Mouse (Mus musculus): ENCODE data around the gene Farp1. TPM values are rescaled to one million over a fixed set of nuclear protein-coding genes. Genes with fewer than 3 reads are reported as not detected.
A peak's percentile ranks its signal among the peaks of the same experiment; 100 is the strongest.
"Not testable (repeated sequence)": the region's sequence is repeated elsewhere in the genome, so short reads cannot be mapped to it uniquely, and the experiment has no call there.

The Farp1 gene
- polyA plus RNA-seq, 1 experiment from 2014 or later: 10.8 TPM

DNA sequence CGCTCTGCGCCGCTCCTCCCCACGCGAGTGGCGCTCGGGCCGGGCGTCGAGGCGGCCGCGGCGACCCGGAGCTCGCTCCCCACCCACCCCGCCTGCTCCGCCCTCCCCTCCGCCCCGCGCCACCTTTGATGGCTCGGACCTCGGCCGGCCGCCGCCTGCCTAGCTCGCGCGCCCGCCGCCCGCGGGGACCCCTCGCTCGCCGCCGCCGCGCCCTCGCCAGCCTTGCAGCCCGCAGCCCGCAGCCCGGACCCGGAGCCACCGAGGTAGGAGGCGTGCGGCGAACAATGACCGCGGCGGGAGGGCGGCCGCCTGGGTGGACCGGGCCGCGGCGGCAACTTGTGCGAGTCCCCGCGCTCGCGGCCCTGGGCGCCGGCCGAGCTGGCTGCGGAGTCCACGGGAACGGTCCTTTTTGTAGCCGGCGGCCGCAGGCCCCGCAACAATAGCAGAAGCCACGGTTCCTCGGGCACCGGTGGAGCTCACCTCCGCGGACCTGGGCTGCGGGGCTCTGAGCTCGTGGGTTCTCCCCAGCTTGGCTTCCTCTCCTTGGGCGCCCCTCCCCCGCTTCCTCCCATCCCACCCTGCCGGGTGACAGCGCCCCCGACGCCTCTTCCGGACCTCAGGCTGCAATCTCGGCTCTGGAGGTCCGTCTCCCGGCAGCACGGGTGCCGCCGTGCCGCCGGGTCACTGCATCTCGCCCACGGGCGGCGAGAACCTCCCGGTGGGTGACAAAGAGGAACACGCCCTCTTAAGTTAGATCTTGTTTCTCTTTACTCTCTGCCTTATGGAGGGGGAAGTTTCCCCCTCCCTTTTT is 868 bp downstream of the Farp1 start:
- H3K27me3 ChIP-seq: no peaks in the 10 kb centered on the region
- ATAC-seq (replicated peaks; ENCODE audit: insufficient number of reproducible peaks, insufficient read depth, low FRiP score, low read depth): peak; percentile 76
- H3K9ac ChIP-seq: peak overlapping the region; percentile 96
- peak overlapping the region; percentile 88 for H3K27ac ChIP-seq
- no peaks in the 10 kb centered on the region for H3K36me3 ChIP-seq
- H3K4me3 ChIP-seq: peak overlapping the region; percentile 95
- peak overlapping the region; percentile 86 for H3K4me2 ChIP-seq
- no peaks in the 10 kb centered on the region for H3K9me3 ChIP-seq (replicated peaks)
- H3K4me1 ChIP-seq (replicated peaks): peaks cover 35% of the 10 kb centered on the region
- under 1% methylated on average over 92 of the region's 100 CpGs for WGBS

DNA sequence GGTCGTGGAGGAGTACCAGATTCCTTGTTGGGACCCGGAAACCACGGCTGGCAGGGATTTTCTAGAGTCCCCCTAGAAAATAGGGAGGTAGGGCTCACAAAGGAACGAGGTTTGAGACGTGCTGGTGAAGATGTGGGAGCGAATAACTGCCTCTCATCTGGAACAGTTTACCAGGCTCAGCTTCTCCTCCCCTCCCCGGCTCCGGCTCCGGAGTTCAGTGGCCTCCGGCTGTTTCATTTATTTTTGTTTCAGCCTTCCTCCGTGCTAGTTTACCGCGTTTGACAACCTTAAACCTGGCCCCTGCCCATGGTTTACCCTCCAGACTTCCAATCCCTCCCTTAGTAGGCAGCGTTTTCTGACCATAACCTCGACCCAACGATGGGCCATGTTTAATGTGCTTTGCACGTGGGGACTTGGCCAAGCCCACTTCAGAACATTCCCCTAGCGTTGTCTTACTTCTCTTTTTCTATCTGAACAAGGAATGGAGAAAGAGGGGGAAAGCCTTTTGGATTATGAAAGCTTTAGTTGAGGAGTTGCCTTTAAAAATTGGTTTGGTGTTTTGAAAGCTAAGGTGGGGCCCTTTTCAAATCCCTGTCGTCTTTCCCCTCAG is 1.7 kb downstream of the Farp1 start:
- WGBS: 2% methylated on average over 19 of the region's 19 CpGs
- no peak for ATAC-seq (replicated peaks; ENCODE audit: insufficient number of reproducible peaks, insufficient read depth, low FRiP score, low read depth)
- Histone ChIP-seq H3K27me3 (no peaks in the 10 kb centered on the region), H3K4me1 (replicated peaks) (peaks cover 35% of the 10 kb centered on the region), H3K36me3 (no peaks in the 10 kb centered on the region), H3K4me2 (peak overlapping the region; percentile 86), H3K27ac (peak overlapping the region; percentile 88), H3K9ac (peak overlapping the region; percentile 96), H3K9me3 (replicated peaks) (no peaks in the 10 kb centered on the region), H3K4me3 (peak overlapping the region; percentile 95)

DNA sequence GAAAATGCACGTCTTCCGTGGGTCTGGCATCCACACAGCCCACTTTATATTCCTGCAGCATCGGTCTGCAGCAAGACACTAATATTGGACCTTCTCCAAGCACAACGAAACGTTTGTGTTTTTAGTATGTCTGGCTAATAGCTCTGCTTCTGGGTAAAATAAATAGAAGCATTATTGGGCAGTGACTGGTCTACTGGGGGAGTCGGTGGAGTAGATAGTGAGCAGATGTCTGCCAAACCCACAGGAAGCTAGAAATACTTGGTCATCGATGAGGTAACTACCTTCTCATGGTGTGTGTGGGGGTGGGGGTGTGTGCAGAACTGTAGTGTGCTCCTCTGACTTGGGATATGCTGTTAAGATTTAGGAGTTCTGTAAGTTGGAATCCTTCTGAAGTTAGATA is 2.3 kb downstream of the Farp1 start:
- Histone ChIP-seq H3K4me1 (replicated peaks) (peaks cover 35% of the 10 kb centered on the region), H3K9ac (peak overlapping the region; percentile 96; the same call in 1 of the 2 replicates), H3K4me2 (peak overlapping the region; percentile 86), H3K27me3 (no peaks in the 10 kb centered on the region), H3K36me3 (no peaks in the 10 kb centered on the region), H3K9me3 (replicated peaks) (no peaks in the 10 kb centered on the region), H3K27ac (peak overlapping the region; percentile 88), H3K4me3 (peak overlapping the region; percentile 95)
- no peak for ATAC-seq (replicated peaks; ENCODE audit: insufficient number of reproducible peaks, insufficient read depth, low FRiP score, low read depth)
- WGBS: 18% methylated on average over 7 of the region's 7 CpGs

DNA sequence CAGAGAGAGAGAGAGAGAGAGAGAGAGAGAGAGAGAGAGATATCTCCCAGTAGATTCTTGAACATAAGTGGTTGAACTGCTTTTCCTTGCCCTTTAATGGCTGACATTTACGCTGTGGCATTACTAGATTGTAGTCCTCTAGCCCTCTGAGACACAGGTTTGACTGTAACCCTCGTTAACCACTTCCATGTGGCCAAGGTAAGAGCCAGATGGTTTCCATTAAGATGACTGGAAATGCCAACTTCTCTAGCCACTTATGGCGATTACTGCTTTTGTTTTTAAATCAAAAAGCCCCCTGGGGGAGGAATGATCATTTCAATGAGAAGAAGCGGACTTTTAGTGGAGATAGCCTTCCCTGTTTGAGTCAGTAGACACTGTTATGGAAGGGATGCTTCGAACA is 3.7 kb downstream of the Farp1 start:
- no peaks in the 10 kb centered on the region for H3K36me3 ChIP-seq
- H3K9me3 ChIP-seq (replicated peaks): no peaks in the 10 kb centered on the region
- ATAC-seq (replicated peaks; ENCODE audit: insufficient number of reproducible peaks, insufficient read depth, low FRiP score, low read depth): no peak
- H3K9ac ChIP-seq: no peak overlapping the region
- no peaks in the 10 kb centered on the region for H3K27me3 ChIP-seq
- 0 out of 2 replicates have a peak overlapping the region, but pooled peaks have one; percentile 5 for H3K27ac ChIP-seq
- peaks cover 35% of the 10 kb centered on the region for H3K4me1 ChIP-seq (replicated peaks)
- no peak overlapping the region for H3K4me2 ChIP-seq
- no peak overlapping the region for H3K4me3 ChIP-seq
- WGBS: 65% methylated on average over 5 of the region's 5 CpGs

DNA sequence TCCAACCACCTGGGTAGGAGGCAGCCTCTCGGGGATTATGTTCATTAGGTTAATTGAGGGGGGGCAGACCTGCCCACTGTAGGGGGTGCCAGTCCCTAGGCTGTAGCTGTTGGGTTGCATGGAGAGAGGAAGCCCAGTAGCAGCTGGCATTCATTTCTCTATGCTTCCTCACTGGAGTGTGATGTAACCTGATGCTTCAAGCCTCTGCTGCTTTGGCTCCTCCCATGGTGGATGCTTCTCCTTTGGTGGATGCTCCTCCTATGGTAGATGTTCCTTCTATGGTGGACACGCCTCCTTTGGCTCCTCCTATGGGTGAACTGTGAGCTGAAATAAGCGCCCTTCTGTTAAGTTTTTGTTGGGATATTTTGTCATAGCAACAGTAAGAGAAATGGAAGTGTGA is 9.1 kb downstream of the Farp1 start:
- no peaks in the 10 kb centered on the region for H3K9me3 ChIP-seq (replicated peaks)
- H3K27me3 ChIP-seq: no peaks in the 10 kb centered on the region
- no peak for ATAC-seq (replicated peaks; ENCODE audit: insufficient number of reproducible peaks, insufficient read depth, low FRiP score, low read depth)
- H3K36me3 ChIP-seq: no peaks in the 10 kb centered on the region
- no peak overlapping the region for H3K4me3 ChIP-seq
- no peak overlapping the region for H3K27ac ChIP-seq
- WGBS: 90% methylated on average over 3 of the region's 3 CpGs
- no peak overlapping the region for H3K9ac ChIP-seq
- H3K4me1 ChIP-seq (replicated peaks): peaks cover 27% of the 10 kb centered on the region
- no peak overlapping the region for H3K4me2 ChIP-seq

DNA sequence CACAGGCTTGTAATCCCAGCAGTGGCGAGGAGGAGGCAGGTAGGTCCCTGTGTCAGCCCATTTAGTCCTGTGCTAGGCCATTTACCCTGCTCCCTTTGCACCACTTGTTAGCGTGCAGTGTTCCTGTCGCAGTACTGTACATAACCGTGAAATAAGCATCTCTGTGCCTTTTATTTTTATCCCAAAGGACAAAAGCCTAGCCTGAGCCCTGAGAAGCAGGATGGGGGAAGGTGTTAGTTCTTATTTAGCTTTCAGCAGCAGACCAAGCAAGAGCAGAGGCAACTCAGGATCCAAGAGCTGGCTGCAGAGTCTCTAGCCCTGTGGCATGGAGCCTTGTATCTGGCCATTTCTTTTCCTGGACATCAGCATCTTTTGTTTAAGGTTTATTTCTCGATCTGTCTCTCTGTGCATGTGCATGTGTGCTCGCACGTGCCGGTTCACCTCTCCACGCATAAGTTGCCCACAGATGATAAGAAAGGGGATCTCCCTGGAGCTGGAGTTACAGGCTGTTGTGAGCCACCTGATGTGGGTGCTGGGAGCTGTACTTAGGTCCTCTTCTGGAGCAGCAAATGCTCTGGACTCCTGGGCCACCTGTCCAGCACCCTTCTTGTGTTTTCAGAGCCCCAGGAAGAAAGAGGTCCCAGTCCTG is 11.4 kb downstream of the Farp1 start:
- H3K4me1 ChIP-seq (replicated peaks): peaks cover 34% of the 10 kb centered on the region
- ATAC-seq (replicated peaks; ENCODE audit: insufficient number of reproducible peaks, insufficient read depth, low FRiP score, low read depth): no peak
- WGBS: 60% methylated on average over 9 of the region's 9 CpGs
- H3K27ac ChIP-seq: 0 out of 2 replicates have a peak overlapping the region, but pooled peaks have one; percentile 7
- no peak overlapping the region for H3K9ac ChIP-seq
- no peaks in the 10 kb centered on the region for H3K9me3 ChIP-seq (replicated peaks)
- H3K36me3 ChIP-seq: no peaks in the 10 kb centered on the region
- no peaks in the 10 kb centered on the region for H3K27me3 ChIP-seq
- H3K4me2 ChIP-seq: no peak overlapping the region
- H3K4me3 ChIP-seq: no peak overlapping the region

DNA sequence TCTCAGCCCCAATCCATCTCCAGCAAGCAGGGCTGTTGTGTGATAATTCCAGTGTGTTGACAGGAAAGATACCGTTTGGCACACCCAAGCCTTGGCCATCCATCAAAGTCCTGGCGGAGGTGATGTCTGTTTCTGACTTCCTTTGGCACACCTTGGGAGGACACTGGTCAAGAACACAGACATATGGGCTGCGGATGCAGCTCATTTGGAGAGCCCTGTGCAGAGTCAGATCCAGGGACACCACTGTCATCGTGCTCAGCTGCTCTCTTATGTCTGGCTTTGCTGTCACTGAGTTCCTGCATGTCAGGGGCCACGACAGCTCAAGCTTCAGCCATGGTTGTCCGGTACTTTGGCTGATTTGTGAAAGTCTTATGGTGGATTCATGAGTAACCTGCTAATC is 12.8 kb downstream of the Farp1 start:
- Histone ChIP-seq H3K9me3 (replicated peaks) (no peaks in the 10 kb centered on the region), H3K9ac (no peak overlapping the region), H3K36me3 (no peaks in the 10 kb centered on the region), H3K4me2 (no peak overlapping the region), H3K27me3 (no peaks in the 10 kb centered on the region), H3K27ac (no peak overlapping the region), H3K4me1 (replicated peaks) (peaks cover 41% of the 10 kb centered on the region), H3K4me3 (no peak overlapping the region)
- WGBS: 41% methylated on average over 6 of the region's 6 CpGs
- ATAC-seq (replicated peaks; ENCODE audit: insufficient number of reproducible peaks, insufficient read depth, low FRiP score, low read depth): no peak

DNA sequence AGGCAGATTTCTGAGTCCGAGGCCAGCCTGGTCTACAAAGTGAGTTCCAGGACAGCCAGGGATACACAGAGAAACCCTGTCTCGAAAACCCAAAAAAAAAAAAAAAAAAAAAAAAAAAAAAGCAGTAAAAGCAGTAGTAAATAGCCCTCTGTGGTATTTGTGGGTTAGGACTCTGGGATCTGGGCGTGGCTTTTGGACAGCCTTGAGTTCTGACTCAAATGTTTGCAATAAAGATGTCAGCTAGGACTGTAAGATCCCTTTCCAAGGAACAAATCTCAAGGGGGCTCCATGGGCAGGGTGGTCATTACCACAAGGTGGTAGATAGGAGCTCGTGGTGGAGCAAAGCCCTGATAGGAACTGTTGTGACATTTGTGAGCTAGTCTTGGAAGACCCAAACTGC is 16.0 kb downstream of the Farp1 start:
- ATAC-seq (replicated peaks; ENCODE audit: insufficient number of reproducible peaks, insufficient read depth, low FRiP score, low read depth); H3K27me3 ChIP-seq; H3K4me2 ChIP-seq; H3K4me3 ChIP-seq; H3K27ac ChIP-seq; H3K9me3 ChIP-seq (replicated peaks); H3K9ac ChIP-seq; H3K36me3 ChIP-seq: not testable (repeated sequence)
- WGBS: 70% methylated on average over 3 of the region's 4 CpGs
- H3K4me1 ChIP-seq (replicated peaks): peaks cover 62% of the 10 kb centered on the region

DNA sequence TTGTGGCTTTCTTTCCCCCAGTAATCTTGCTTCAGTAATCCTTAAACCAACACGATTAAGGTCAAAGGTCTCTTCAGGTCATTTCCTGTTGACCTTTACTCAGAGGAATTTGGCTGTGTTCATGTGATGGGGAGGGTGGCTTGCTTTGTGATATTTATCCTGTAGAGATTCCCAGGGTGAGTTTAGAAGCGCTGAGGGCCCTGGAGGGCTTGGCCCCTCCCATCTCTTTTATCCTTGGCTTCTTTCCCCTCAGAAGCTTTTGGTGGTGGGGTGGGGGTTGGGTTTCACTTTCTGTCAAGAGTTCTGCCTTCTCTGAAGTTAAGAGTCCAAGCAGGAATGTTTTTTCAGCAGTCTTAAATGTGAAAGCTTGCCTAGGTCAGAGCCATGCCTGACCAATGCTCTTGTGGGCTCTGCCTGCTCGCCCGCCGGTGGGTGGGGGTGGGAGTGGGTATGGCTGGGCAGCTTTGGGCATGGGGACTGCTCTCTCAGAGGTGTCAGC is 18.1 kb downstream of the Farp1 start:
- Histone ChIP-seq H3K4me2 (peak overlapping the region; percentile 24), H3K4me1 (replicated peaks) (peaks cover 44% of the 10 kb centered on the region), H3K27ac (peak overlapping the region; percentile 38), H3K9me3 (replicated peaks) (no peaks in the 10 kb centered on the region), H3K9ac (no peak overlapping the region), H3K4me3 (0 out of 2 replicates have a peak overlapping the region, but pooled peaks have one; percentile 14), H3K36me3 (no peaks in the 10 kb centered on the region), H3K27me3 (no peaks in the 10 kb centered on the region)
- ATAC-seq (replicated peaks; ENCODE audit: insufficient number of reproducible peaks, insufficient read depth, low FRiP score, low read depth): peak; percentile 45; the same call in 1 of the 2 replicates
- WGBS: 9% methylated on average over 5 of the region's 5 CpGs

DNA sequence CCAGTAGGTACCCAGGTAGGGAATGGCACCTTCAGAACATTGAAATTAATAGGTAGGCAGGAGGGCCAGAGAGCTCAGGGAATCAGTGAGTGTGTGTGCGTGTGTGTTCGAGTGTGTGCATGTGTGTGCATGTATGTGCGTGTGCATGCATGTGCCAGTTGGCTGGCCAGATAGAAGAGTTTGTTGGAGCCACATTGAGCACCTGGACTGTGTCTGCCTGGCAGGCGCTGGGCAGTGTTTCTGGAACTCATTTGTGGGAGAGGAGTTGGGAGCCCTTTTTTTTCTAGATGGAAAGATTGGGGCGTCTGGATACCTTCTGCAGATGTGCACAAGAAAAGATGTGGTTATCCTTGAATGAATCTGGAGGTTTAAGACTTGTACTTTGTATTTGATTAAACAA is 19.1 kb downstream of the Farp1 start:
- Histone ChIP-seq H3K9ac (no peak overlapping the region), H3K4me3 (no peak overlapping the region), H3K36me3 (no peaks in the 10 kb centered on the region), H3K4me2 (no peak overlapping the region), H3K27me3 (no peaks in the 10 kb centered on the region), H3K9me3 (replicated peaks) (no peaks in the 10 kb centered on the region), H3K4me1 (replicated peaks) (peaks cover 52% of the 10 kb centered on the region), H3K27ac (peak overlapping the region; percentile 38; the same call in 1 of the 2 replicates)
- no peak for ATAC-seq (replicated peaks; ENCODE audit: insufficient number of reproducible peaks, insufficient read depth, low FRiP score, low read depth)
- WGBS: 77% methylated on average over 5 of the region's 5 CpGs

DNA sequence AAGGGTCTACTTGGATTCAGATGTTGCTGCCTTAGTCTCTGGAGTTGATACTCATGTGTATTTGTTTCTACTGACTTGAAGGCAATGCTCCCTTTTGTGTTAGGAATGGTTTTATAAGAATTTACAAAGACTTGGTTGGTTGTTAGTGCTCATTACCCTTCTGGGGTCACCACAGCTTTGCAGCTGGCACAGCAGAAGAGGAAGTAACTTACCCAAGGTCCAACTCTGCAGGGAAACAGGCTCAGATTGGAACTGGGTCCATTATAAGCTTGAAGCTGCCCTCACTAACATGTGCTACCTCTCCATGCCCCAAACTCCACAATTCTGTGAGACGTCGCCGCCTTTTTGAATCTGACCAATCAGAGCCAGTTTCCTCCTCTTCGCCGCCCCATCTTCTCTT is 22.8 kb downstream of the Farp1 start:
- no peak overlapping the region for H3K27ac ChIP-seq
- peaks cover 72% of the 10 kb centered on the region for H3K4me1 ChIP-seq (replicated peaks)
- ATAC-seq (replicated peaks; ENCODE audit: insufficient number of reproducible peaks, insufficient read depth, low FRiP score, low read depth): no peak
- H3K9ac ChIP-seq: no peak overlapping the region
- WGBS: 91% methylated on average over 5 of the region's 5 CpGs
- H3K36me3 ChIP-seq: no peaks in the 10 kb centered on the region
- H3K27me3 ChIP-seq: no peaks in the 10 kb centered on the region
- no peak overlapping the region for H3K4me2 ChIP-seq
- H3K9me3 ChIP-seq (replicated peaks): no peaks in the 10 kb centered on the region
- no peak overlapping the region for H3K4me3 ChIP-seq

All from heart, embryonic 15.5 days (tissue).